Mouse (Mus musculus) frontal cortex, postnatal 14 days (tissue): ENCODE measurements at regions not wholly inside any gene's neighbourhood (a gene's known extent, or its start where the extent isn't known, plus 50 kb on each side); places are given as distances from the start of the nearest gene placed in this dataset.
"Not testable (repeated sequence)": the region's sequence is repeated elsewhere in the genome, so short reads cannot be mapped to it uniquely, and the experiment has no call there.

Experiments
- DNase-seq, 2 experiments: peaks; one replicate each; pipeline ENCODE4 v3.0.0; 2022; ENCODE audit warnings: low spot score in 2 of 2

- no peak for DNase-seq
Measured at GRCm38 (mm10) chr10:38458975-38459374, 362.6 kb downstream of the Rfpl4b start.

- DNase-seq = no peak
Measured at GRCm38 (mm10) chr10:38458424-38458823, 363.2 kb downstream of the Rfpl4b start.

- DNase-seq = no peak
Measured at GRCm38 (mm10) chr10:38456786-38457185, 364.8 kb downstream of the Rfpl4b start.

GRCm38 (mm10) chr10:38449263-38449662 lies 372.3 kb downstream of the Rfpl4b start:
- DNase-seq = no peak

GRCm38 (mm10) chr10:38447706-38448105 lies 373.9 kb downstream of the Rfpl4b start:
- DNase-seq = no peak

- DNase-seq = no peak
Measured at GRCm38 (mm10) chr10:38447256-38447655, 374.3 kb downstream of the Rfpl4b start.

- no peak for DNase-seq
Measured at GRCm38 (mm10) chr10:38439286-38439685, 382.3 kb downstream of the Rfpl4b start.

GRCm38 (mm10) chr10:38436907-38437306 lies 384.7 kb downstream of the Rfpl4b start:
- no peak for DNase-seq

- no peak for DNase-seq
Measured at GRCm38 (mm10) chr10:38421541-38421940, 400.0 kb downstream of the Rfpl4b start.

- no peak for DNase-seq
Measured at GRCm38 (mm10) chr10:38419771-38420170, 401.8 kb downstream of the Rfpl4b start.

- DNase-seq = no peak
Measured at GRCm38 (mm10) chr10:38383161-38383560, 438.4 kb downstream of the Rfpl4b start.

GRCm38 (mm10) chr10:38381873-38382296 lies 439.7 kb downstream of the Rfpl4b start:
- DNase-seq = peak in 1 of 2 experiments; percentile 15

- no peak for DNase-seq
Measured at GRCm38 (mm10) chr10:38380388-38380787, 441.2 kb downstream of the Rfpl4b start.

GRCm38 (mm10) chr10:38366776-38367175 lies 454.8 kb downstream of the Rfpl4b start:
- no peak for DNase-seq

- DNase-seq = no peak
Measured at GRCm38 (mm10) chr10:38364876-38365275, 456.7 kb downstream of the Rfpl4b start.

GRCm38 (mm10) chr10:38357539-38358232 lies 463.9 kb downstream of the Rfpl4b start:
- DNase-seq = no peak

- DNase-seq = no peak
Measured at GRCm38 (mm10) chr10:38353973-38354372, 467.6 kb downstream of the Rfpl4b start.

- no peak for DNase-seq
Measured at GRCm38 (mm10) chr10:38353526-38353925, 468.1 kb downstream of the Rfpl4b start.

- not testable (repeated sequence) for DNase-seq
Measured at GRCm38 (mm10) chr10:38347029-38347428, 474.6 kb downstream of the Rfpl4b start.

- DNase-seq = no peak
Measured at GRCm38 (mm10) chr10:38340406-38341175, 481.0 kb downstream of the Rfpl4b start.

- DNase-seq = no peak
Measured at GRCm38 (mm10) chr10:38308716-38309392, 512.7 kb downstream of the Rfpl4b start.

GRCm38 (mm10) chr10:38295724-38296123 lies 525.9 kb downstream of the Rfpl4b start:
- DNase-seq = no peak
